Mouse (Mus musculus) frontal cortex, postnatal 25 days (tissue): ENCODE results near the gene Filip1.
"Not testable (repeated sequence)": the region's sequence is repeated elsewhere in the genome, so short reads cannot be mapped to it uniquely, and the experiment has no call there.

ENCODE experiments used
- DNase-seq, 2 experiments: peaks; one replicate each; pipeline ENCODE4 v3.0.0; 2022; ENCODE audit warnings: low spot score in 2 of 2

The Filip1 gene

GRCm38 (mm10) chr9:80012751-80013150 lies at the start of gene Filip1:
Gene Filip1 (minus strand): TSS chr9:80012851.
- no peak for DNase-seq

GRCm38 (mm10) chr9:80057690-80058089 lies 45.0 kb upstream of the Filip1 start:
- no peak for DNase-seq

- DNase-seq = no peak
Measured at GRCm38 (mm10) chr9:80052951-80053350, 40.3 kb upstream of the Filip1 start.

- not testable (repeated sequence) for DNase-seq
Measured at GRCm38 (mm10) chr9:80049271-80049670, 36.6 kb upstream of the Filip1 start.

- not testable (repeated sequence) for DNase-seq
Measured at GRCm38 (mm10) chr9:80044301-80044700, 31.6 kb upstream of the Filip1 start.

GRCm38 (mm10) chr9:80039296-80039815 lies 26.7 kb upstream of the Filip1 start:
- no peak for DNase-seq

- no peak for DNase-seq
Measured at GRCm38 (mm10) chr9:80037997-80038383, 25.3 kb upstream of the Filip1 start.

GRCm38 (mm10) chr9:80037262-80037996 lies 24.8 kb upstream of the Filip1 start:
- no peak for DNase-seq

GRCm38 (mm10) chr9:80026581-80027021 lies 13.9 kb upstream of the Filip1 start:
- DNase-seq = no peak

GRCm38 (mm10) chr9:80026017-80026416 lies 13.4 kb upstream of the Filip1 start:
- peak; percentile 17 to 38 for DNase-seq

- not testable (repeated sequence) for DNase-seq
Measured at GRCm38 (mm10) chr9:80025347-80025746, 12.7 kb upstream of the Filip1 start.

GRCm38 (mm10) chr9:80022821-80023220 lies 10.2 kb upstream of the Filip1 start:
- no peak for DNase-seq

GRCm38 (mm10) chr9:80021648-80022047 lies 9.0 kb upstream of the Filip1 start:
- no peak for DNase-seq

GRCm38 (mm10) chr9:80020429-80020828 lies 7.8 kb upstream of the Filip1 start:
- no peak for DNase-seq

GRCm38 (mm10) chr9:80012016-80012415 lies 635 bp downstream of the Filip1 start:
- no peak for DNase-seq

GRCm38 (mm10) chr9:80002394-80003188 lies 10.1 kb downstream of the Filip1 start:
- DNase-seq = peak; percentile 83 to 90

- no peak for DNase-seq
Measured at GRCm38 (mm10) chr9:79997282-79997681, 15.4 kb downstream of the Filip1 start.

- no peak for DNase-seq
Measured at GRCm38 (mm10) chr9:79994296-79994695, 18.4 kb downstream of the Filip1 start.

GRCm38 (mm10) chr9:79993066-79993465 lies 19.6 kb downstream of the Filip1 start:
- DNase-seq = no peak

GRCm38 (mm10) chr9:79990456-79991017 lies 22.1 kb downstream of the Filip1 start:
- no peak for DNase-seq

GRCm38 (mm10) chr9:79989703-79990102 lies 22.9 kb downstream of the Filip1 start:
- no peak for DNase-seq

GRCm38 (mm10) chr9:79989061-79989460 lies 23.6 kb downstream of the Filip1 start:
- no peak for DNase-seq
